Mouse (Mus musculus) CD4-positive, CD25-positive, alpha-beta regulatory T cell, adult 2 months (primary cell): Measurements from ENCODE around the gene Rtn2.
A peak's percentile ranks its signal among the peaks of the same experiment; 100 is the strongest.

Experiments used
- DNase-seq: peaks from one replicate; pipeline ENCODE4 v3.0.0-alpha.2; 2012; ENCODE audit warnings: low read depth, low spot score

Gene Rtn2

GRCm38 (mm10) chr7:19316451-19317161 is 34.2 kb downstream of the Rtn2 start:
- DNase-seq: peak; percentile 18

GRCm38 (mm10) chr7:19318201-19318600 is 35.8 kb downstream of the Rtn2 start:
- DNase-seq: no peak

GRCm38 (mm10) chr7:19318676-19319075 is 36.3 kb downstream of the Rtn2 start:
- DNase-seq: peak; percentile 40

- peak; percentile 86 for DNase-seq
These were observed 37.0 kb downstream of the Rtn2 start for GRCm38 (mm10) chr7:19319458-19319857.

- DNase-seq: peak; percentile 100
These were observed 37.5 kb downstream of the Rtn2 start for GRCm38 (mm10) chr7:19319906-19320305.

- no peak for DNase-seq
These were observed 38.2 kb downstream of the Rtn2 start for GRCm38 (mm10) chr7:19320637-19321036.

- DNase-seq: peak; percentile 83
These were observed 39.0 kb downstream of the Rtn2 start for GRCm38 (mm10) chr7:19321464-19321863.

GRCm38 (mm10) chr7:19322489-19322888 is 40.1 kb downstream of the Rtn2 start:
- peak; percentile 43 for DNase-seq

GRCm38 (mm10) chr7:19324221-19324620 is 41.8 kb downstream of the Rtn2 start:
- no peak for DNase-seq

- DNase-seq: peak; percentile 81
These were observed 43.1 kb downstream of the Rtn2 start for GRCm38 (mm10) chr7:19325262-19326199.

GRCm38 (mm10) chr7:19326359-19326758 is 43.9 kb downstream of the Rtn2 start:
- peak; percentile 85 for DNase-seq

- peak; percentile 70 for DNase-seq
These were observed 44.7 kb downstream of the Rtn2 start for GRCm38 (mm10) chr7:19327128-19327527.

GRCm38 (mm10) chr7:19327782-19328181 is 45.4 kb downstream of the Rtn2 start:
- no peak for DNase-seq

- peak; percentile 61 for DNase-seq
These were observed 46.0 kb downstream of the Rtn2 start for GRCm38 (mm10) chr7:19328425-19328824.

- no peak for DNase-seq
These were observed 49.5 kb downstream of the Rtn2 start for GRCm38 (mm10) chr7:19331910-19332309.

- peak; percentile 86 for DNase-seq
These were observed 50.4 kb downstream of the Rtn2 start for GRCm38 (mm10) chr7:19332709-19333352.

GRCm38 (mm10) chr7:19335583-19335982 is 53.2 kb downstream of the Rtn2 start:
- DNase-seq: peak; percentile 51

- no peak for DNase-seq
These were observed 54.7 kb downstream of the Rtn2 start for GRCm38 (mm10) chr7:19337122-19337521.

- no peak for DNase-seq
These were observed 55.6 kb downstream of the Rtn2 start for GRCm38 (mm10) chr7:19338060-19338459.

- no peak for DNase-seq
These were observed 56.2 kb downstream of the Rtn2 start for GRCm38 (mm10) chr7:19338596-19338995.

- DNase-seq: no peak
These were observed 58.8 kb downstream of the Rtn2 start for GRCm38 (mm10) chr7:19341250-19341649.

GRCm38 (mm10) chr7:19341761-19342409 is 59.5 kb downstream of the Rtn2 start:
- DNase-seq: no peak
